ENCODE assay signal across 22 mouse cellular contexts in genomic region chr1:90248966-90249735, GRCm38 (mm10). TPM values are rescaled to one million over a fixed set of nuclear protein-coding genes. Genes with fewer than 3 reads are reported as not detected.
DNase-seq lines count a peak whose midpoint lies in the region; ATAC-seq and TF ChIP-seq lines count a peak whose summit lies in the region.
"Had no signal": no experiment of that assay in that cellular context is flagged by ENCODE, and none has a peak within 500 bp of the region (broad histone marks: within the 10 kb centered on the region; RNA-seq: fewer than 3 reads in every experiment).

No protein-coding gene starts in this region.

- no peaks in the 10 kb centered on the region for H3K9me3 ChIP-seq in heart, embryonic 11.5 days (replicated peaks; ENCODE audit: control insufficient read depth, low read length)
- no peaks in the 10 kb centered on the region for H3K9me3 ChIP-seq in liver, postnatal 0 days (ENCODE audit: low read length)
- H3K9me3 ChIP-seq in limb, embryonic 10.5 days (replicated peaks): no peaks in the 10 kb centered on the region
- no peaks in the 10 kb centered on the region for H3K9me3 ChIP-seq in liver, embryonic 16.5 days (replicated peaks; ENCODE audit: control insufficient read depth, low read length)
- H3K9me3 ChIP-seq in intestine, embryonic 15.5 days: no peaks in the 10 kb centered on the region
- H3K9me3 ChIP-seq: embryonic facial prominence, embryonic 15.5 days; heart, embryonic 15.5 days; hindbrain, embryonic 15.5 days; limb, embryonic 15.5 days; midbrain, embryonic 12.5 days had no signal

- H3K4me2 ChIP-seq in heart, embryonic 11.5 days: no peak overlapping the region
- H3K4me2 ChIP-seq in liver, postnatal 0 days (ENCODE audit: low read depth, low read length): no peak overlapping the region
- peak overlapping the region; percentile 35 for H3K4me2 ChIP-seq in liver, embryonic 16.5 days (ENCODE audit: low read depth, low read length)
- H3K4me2 ChIP-seq in intestine, embryonic 15.5 days (replicated peaks): no peak overlapping the region
- H3K4me2 ChIP-seq: embryonic facial prominence, embryonic 15.5 days; heart, embryonic 15.5 days; hindbrain, embryonic 15.5 days; limb, embryonic 15.5 days; midbrain, embryonic 12.5 days had no signal

- intact Hi-C loops in heart, postnatal 25 days (cut with DNase I): no loop called here

- TF ChIP-seq EP300 in liver, postnatal 0 days (IDR thresholded peaks at IDR 0.05; ENCODE audit: low read depth): no peak

- no peak for DNase-seq in heart, postnatal 25 days (ENCODE audit: low spot score)
- DNase-seq in liver: peak; percentile 58
- DNase-seq in liver, postnatal 0 days: no peak
- DNase-seq in limb, embryonic 10.5 days (ENCODE audit: low spot score): no peak
- DNase-seq in layer of hippocampus, adult 8-10 months (ENCODE audit: low spot score in 2 of 2): no peak
- DNase-seq: cerebellum, postnatal 25 days; embryo, embryonic 11 days; kidney, adult 11 months; kidney, postnatal 10 days; right cerebral cortex, postnatal 4 days; thymus, adult 2 months had no signal

- H3K27ac ChIP-seq in heart, embryonic 11.5 days (ENCODE audit: low read depth, low read length): peak overlapping the region; percentile 65
- no peak overlapping the region; the same call in none of the 2 replicates for H3K27ac ChIP-seq in liver, postnatal 0 days (ENCODE audit: low read depth)
- peak overlapping the region; percentile 53 for H3K27ac ChIP-seq in limb, embryonic 10.5 days
- peak overlapping the region; percentile 93 for H3K27ac ChIP-seq in liver, embryonic 16.5 days (ENCODE audit: low read length)
- no peak overlapping the region for H3K27ac ChIP-seq in intestine, embryonic 15.5 days
- H3K27ac ChIP-seq: embryonic facial prominence, embryonic 15.5 days; heart, embryonic 15.5 days; hindbrain, embryonic 15.5 days; limb, embryonic 15.5 days; midbrain, embryonic 12.5 days had no signal

- H3K36me3 ChIP-seq in heart, embryonic 11.5 days (ENCODE audit: control insufficient read depth, insufficient read depth, low read length): no peaks in the 10 kb centered on the region
- H3K36me3 ChIP-seq in liver, postnatal 0 days (replicated peaks; ENCODE audit: insufficient read depth, low read length): no peaks in the 10 kb centered on the region
- no peaks in the 10 kb centered on the region for H3K36me3 ChIP-seq in limb, embryonic 10.5 days
- H3K36me3 ChIP-seq in liver, embryonic 16.5 days (ENCODE audit: control insufficient read depth, insufficient read depth): no peaks in the 10 kb centered on the region
- no peaks in the 10 kb centered on the region for H3K36me3 ChIP-seq in intestine, embryonic 15.5 days
- H3K36me3 ChIP-seq: embryonic facial prominence, embryonic 15.5 days; heart, embryonic 15.5 days; hindbrain, embryonic 15.5 days; limb, embryonic 15.5 days; midbrain, embryonic 12.5 days had no signal

- H3K4me1 ChIP-seq in heart, embryonic 11.5 days (ENCODE audit: control insufficient read depth, insufficient read depth, low read length): peaks cover 22% of the 10 kb centered on the region
- H3K4me1 ChIP-seq in liver, postnatal 0 days (ENCODE audit: insufficient read depth): peaks cover 13% of the 10 kb centered on the region
- peaks cover 60% of the 10 kb centered on the region for H3K4me1 ChIP-seq in limb, embryonic 10.5 days
- peaks cover 56% of the 10 kb centered on the region for H3K4me1 ChIP-seq in liver, embryonic 16.5 days (ENCODE audit: control insufficient read depth, low read depth, low read length)
- 0 out of 2 replicates have a peak, but pooled peaks cover 4% of the 10 kb centered on the region for H3K4me1 ChIP-seq in intestine, embryonic 15.5 days (replicated peaks)
- H3K4me1 ChIP-seq: heart, embryonic 15.5 days had no signal

- H3K4me3 ChIP-seq in heart, embryonic 11.5 days (ENCODE audit: low read depth, low read length): no peak overlapping the region
- H3K4me3 ChIP-seq in liver, postnatal 0 days (ENCODE audit: low read depth, low read length): no peak overlapping the region
- no peak overlapping the region for H3K4me3 ChIP-seq in limb, embryonic 10.5 days
- H3K4me3 ChIP-seq in liver, embryonic 16.5 days (ENCODE audit: low read depth, low read length): no peak overlapping the region
- no peak overlapping the region for H3K4me3 ChIP-seq in intestine, embryonic 15.5 days (replicated peaks)
- H3K4me3 ChIP-seq: embryonic facial prominence, embryonic 15.5 days; heart, embryonic 15.5 days; hindbrain, embryonic 15.5 days; limb, embryonic 15.5 days; midbrain, embryonic 12.5 days; myocyte had no signal

- peak overlapping the region; percentile 24 for H3K9ac ChIP-seq in heart, embryonic 11.5 days (ENCODE audit: low read depth, low read length)
- no peak overlapping the region for H3K9ac ChIP-seq in liver, postnatal 0 days (replicated peaks)
- peak overlapping the region; percentile 60 for H3K9ac ChIP-seq in liver, embryonic 16.5 days (ENCODE audit: low read depth, low read length)
- H3K9ac ChIP-seq in intestine, embryonic 15.5 days: no peak overlapping the region
- H3K9ac ChIP-seq: embryonic facial prominence, embryonic 15.5 days; heart, embryonic 15.5 days; hindbrain, embryonic 15.5 days; limb, embryonic 15.5 days; midbrain, embryonic 12.5 days had no signal

- 0 out of 2 replicates have a peak, but pooled peaks have one; percentile 33 for ATAC-seq in heart, embryonic 11.5 days (replicated peaks; ENCODE audit: insufficient number of reproducible peaks, low FRiP score, low TSS enrichment)
- no peak for ATAC-seq in liver, postnatal 0 days
- no peak for ATAC-seq in liver, embryonic 16.5 days (ENCODE audit: low read depth)
- no peak for ATAC-seq in intestine, embryonic 15.5 days
- ATAC-seq: forebrain, embryonic 14.5 days; lung, postnatal 0 days had no signal

- WGBS in heart, embryonic 11.5 days (ENCODE audit: insufficient replicate concordance): 75% methylated on average over 9 of the region's 9 CpGs
- WGBS in liver, postnatal 0 days (ENCODE audit: insufficient replicate concordance): 68% methylated on average over 9 of the region's 9 CpGs
- 79% methylated on average over 9 of the region's 9 CpGs for WGBS in limb, embryonic 10.5 days
- WGBS in liver, embryonic 16.5 days (ENCODE audit: insufficient replicate concordance): 58% methylated on average over 9 of the region's 9 CpGs
- WGBS in intestine, embryonic 15.5 days: 78% methylated on average over 9 of the region's 9 CpGs

- no peak for TF ChIP-seq CTCF in liver, postnatal 0 days (IDR thresholded peaks at IDR 0.05; ENCODE audit: low read depth)

- no peaks in the 10 kb centered on the region for H3K27me3 ChIP-seq in heart, embryonic 11.5 days (ENCODE audit: control insufficient read depth, insufficient read depth, low read length)
- no peaks in the 10 kb centered on the region for H3K27me3 ChIP-seq in liver, postnatal 0 days (ENCODE audit: insufficient read depth, low read length)
- peaks cover 4% of the 10 kb centered on the region; the same call in 1 of the 2 replicates for H3K27me3 ChIP-seq in limb, embryonic 10.5 days (ENCODE audit: low read depth, poor library complexity, severe bottlenecking)
- no peaks in the 10 kb centered on the region; the same call in 1 of the 2 replicates for H3K27me3 ChIP-seq in liver, embryonic 16.5 days (ENCODE audit: control insufficient read depth, insufficient read depth, low read depth, low read length)
- no peaks in the 10 kb centered on the region for H3K27me3 ChIP-seq in intestine, embryonic 15.5 days (replicated peaks)
- H3K27me3 ChIP-seq: embryonic facial prominence, embryonic 15.5 days; hindbrain, embryonic 15.5 days; limb, embryonic 15.5 days had no signal

RNA-seq across cellular contexts. Expression of gene Ackr3, which starts 45.4 kb away (rescaled TPM):
- 45.3 and 50.2 TPM in 2 replicates for polyA plus RNA-seq in heart, embryonic 11.5 days (2014; fragmentation: Nextera tagmentation; extraction: Ambion mirVana)
- 10 to 100 TPM; 64.4 to 75.8 TPM for total RNA-seq in heart, postnatal 25 days (2021)
- 2.3 and 2.5 TPM in 2 replicates for polyA plus RNA-seq in liver, postnatal 0 days (2015; fragmentation: Nextera tagmentation; extraction: Ambion mirVana)
- polyA plus RNA-seq in limb, embryonic 10.5 days (2016; fragmentation: Nextera tagmentation; extraction: Ambion mirVana): 12.9 and 16.5 TPM in 2 replicates
- polyA plus RNA-seq in liver, embryonic 16.5 days (2015; fragmentation: Nextera tagmentation; extraction: Ambion mirVana): 1.4 and 1.8 TPM in 2 replicates
- 10 to 100 TPM; 11.4 to 13.7 (median 12.8) TPM for total RNA-seq in layer of hippocampus, adult 8-10 months (2022)
- polyA plus RNA-seq in intestine, embryonic 15.5 days (2015; fragmentation: Nextera tagmentation; extraction: Ambion mirVana): 13.0 and 13.3 TPM in 2 replicates

Comparison
In these comparisons a context has a peak if more than half of its experiments do, and no peak if none do; other contexts are left out.
1. H3K27ac ChIP-seq: peak in heart, embryonic 11.5 days (single experiment), limb, embryonic 10.5 days (single experiment) and liver, embryonic 16.5 days (single experiment); none in liver, postnatal 0 days (single experiment) and intestine, embryonic 15.5 days (single experiment).
2. H3K9ac ChIP-seq: peak in heart, embryonic 11.5 days (single experiment) and liver, embryonic 16.5 days (single experiment); none in liver, postnatal 0 days (single experiment) and intestine, embryonic 15.5 days (single experiment).